Mouse (Mus musculus): ENCODE measurements around the gene Ntrk3. TPM values are rescaled to one million over a fixed set of nuclear protein-coding genes. Genes with fewer than 3 reads are reported as not detected.

Gene Ntrk3
- polyA plus RNA-seq, 1 experiment from 2014 or later = 2.3 TPM

GRCm38 (mm10) chr7:78328301-78328700 is 409.5 kb downstream of the Ntrk3 start:
- no peaks in the 10 kb centered on the region for H3K9me3 ChIP-seq (replicated peaks; ENCODE audit: control insufficient read depth, low read length)
- H3K9ac ChIP-seq (ENCODE audit: low read length) = no peak overlapping the region
- H3K36me3 ChIP-seq (ENCODE audit: control insufficient read depth, insufficient read depth) = no peaks in the 10 kb centered on the region
- H3K4me3 ChIP-seq (ENCODE audit: low read length) = no peak overlapping the region
- no peak for ATAC-seq (replicated peaks; ENCODE audit: extremely low read depth, insufficient read depth, low FRiP score)
- no peaks in the 10 kb centered on the region for H3K4me1 ChIP-seq (ENCODE audit: control insufficient read depth, insufficient read depth, low read length)
- no peak overlapping the region for H3K4me2 ChIP-seq (ENCODE audit: low read depth, low read length)
- WGBS = 71% methylated on average over 2 of the region's 2 CpGs
- no peaks in the 10 kb centered on the region for H3K27me3 ChIP-seq (ENCODE audit: control insufficient read depth, insufficient read depth, low read length)
- H3K27ac ChIP-seq (ENCODE audit: low read length) = no peak overlapping the region

- Histone ChIP-seq H3K4me3 (ENCODE audit: low read length) (no peak overlapping the region), H3K9ac (ENCODE audit: low read length) (no peak overlapping the region), H3K27me3 (ENCODE audit: control insufficient read depth, insufficient read depth, low read length) (no peaks in the 10 kb centered on the region), H3K4me1 (ENCODE audit: control insufficient read depth, insufficient read depth, low read length) (no peaks in the 10 kb centered on the region), H3K4me2 (ENCODE audit: low read depth, low read length) (no peak overlapping the region), H3K9me3 (replicated peaks; ENCODE audit: control insufficient read depth, low read length) (no peaks in the 10 kb centered on the region), H3K27ac (ENCODE audit: low read length) (no peak overlapping the region), H3K36me3 (ENCODE audit: control insufficient read depth, insufficient read depth) (no peaks in the 10 kb centered on the region)
- 85% methylated on average over 3 of the region's 3 CpGs for WGBS
- ATAC-seq (replicated peaks; ENCODE audit: extremely low read depth, insufficient read depth, low FRiP score) = no peak
Observed at GRCm38 (mm10) chr7:78326185-78326584, 411.6 kb downstream of the Ntrk3 start.

DNA sequence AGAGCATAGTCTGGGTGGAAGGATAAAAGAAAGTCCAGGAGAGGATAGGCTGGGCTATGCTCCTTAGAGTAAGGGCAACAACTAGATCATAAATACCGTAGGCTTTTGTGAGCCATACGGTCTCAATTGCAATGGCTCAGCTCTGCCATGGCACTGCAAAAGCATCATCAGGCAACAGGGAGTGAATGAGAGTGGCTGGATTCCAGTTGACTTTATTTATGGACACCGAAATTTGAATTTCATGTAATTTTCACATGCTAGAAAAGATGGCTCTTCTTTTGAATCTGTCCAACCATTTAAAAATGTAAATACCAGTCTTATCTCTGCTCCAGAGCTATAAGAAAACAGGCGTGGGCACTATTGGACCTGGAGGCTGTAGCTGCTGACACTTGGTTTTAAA is 419.2 kb downstream of the Ntrk3 start:
- Histone ChIP-seq H3K4me1 (ENCODE audit: control insufficient read depth, insufficient read depth, low read length) (no peaks in the 10 kb centered on the region), H3K9ac (ENCODE audit: low read length) (no peak overlapping the region)
- 75% methylated on average over 4 of the region's 4 CpGs for WGBS

DNA sequence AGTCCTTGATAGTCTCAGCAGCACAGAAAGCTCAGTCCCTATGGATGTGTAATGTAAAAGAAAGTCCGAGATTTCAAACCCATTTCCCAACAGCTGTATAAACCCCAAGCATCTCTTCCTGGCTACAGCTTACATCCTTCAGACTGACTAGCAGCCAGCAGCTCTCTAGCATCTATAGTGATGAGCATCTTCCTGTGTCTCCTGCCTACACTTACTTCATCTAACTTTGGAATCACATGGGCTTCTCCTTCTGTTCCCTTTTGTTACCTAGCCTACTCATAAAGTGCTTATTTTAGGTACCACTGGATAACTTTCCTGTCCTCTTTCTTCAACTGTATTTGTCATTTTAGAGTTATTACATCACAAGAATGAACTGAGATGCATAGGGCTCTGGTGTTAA is 432.0 kb downstream of the Ntrk3 start:
- no peaks in the 10 kb centered on the region for H3K27me3 ChIP-seq (ENCODE audit: control insufficient read depth, insufficient read depth, low read length)
- no peaks in the 10 kb centered on the region for H3K36me3 ChIP-seq (ENCODE audit: control insufficient read depth, insufficient read depth)
- H3K4me1 ChIP-seq (ENCODE audit: control insufficient read depth, insufficient read depth, low read length) = no peaks in the 10 kb centered on the region
- H3K4me3 ChIP-seq (ENCODE audit: low read length) = no peak overlapping the region
- WGBS = 43% methylated on average over 1 of the region's 1 CpGs
- ATAC-seq (replicated peaks; ENCODE audit: extremely low read depth, insufficient read depth, low FRiP score) = no peak
- no peak overlapping the region for H3K27ac ChIP-seq (ENCODE audit: low read length)
- H3K4me2 ChIP-seq (ENCODE audit: low read depth, low read length) = no peak overlapping the region
- H3K9me3 ChIP-seq (replicated peaks; ENCODE audit: control insufficient read depth, low read length) = peaks cover 3% of the 10 kb centered on the region; the same call in 1 of the 2 replicates
- no peak overlapping the region for H3K9ac ChIP-seq (ENCODE audit: low read length)

More for the DNA sequence above, 419.2 kb downstream of the Ntrk3 start:
- no peaks in the 10 kb centered on the region for H3K27me3 ChIP-seq (ENCODE audit: control insufficient read depth, insufficient read depth, low read length)
- H3K4me2 ChIP-seq (ENCODE audit: low read depth, low read length) = no peak overlapping the region
- H3K36me3 ChIP-seq (ENCODE audit: control insufficient read depth, insufficient read depth) = no peaks in the 10 kb centered on the region
- no peak overlapping the region for H3K4me3 ChIP-seq (ENCODE audit: low read length)
- no peaks in the 10 kb centered on the region for H3K9me3 ChIP-seq (replicated peaks; ENCODE audit: control insufficient read depth, low read length)
- no peak for ATAC-seq (replicated peaks; ENCODE audit: extremely low read depth, insufficient read depth, low FRiP score)
- no peak overlapping the region for H3K27ac ChIP-seq (ENCODE audit: low read length)

GRCm38 (mm10) chr7:78305029-78305428 is 432.8 kb downstream of the Ntrk3 start:
- H3K27me3 ChIP-seq (ENCODE audit: control insufficient read depth, insufficient read depth, low read length) = no peaks in the 10 kb centered on the region
- H3K36me3 ChIP-seq (ENCODE audit: control insufficient read depth, insufficient read depth) = no peaks in the 10 kb centered on the region
- no peak overlapping the region; the same call in 1 of the 2 replicates for H3K27ac ChIP-seq (ENCODE audit: low read length)
- 47% methylated on average over 1 of the region's 1 CpGs for WGBS
- H3K4me2 ChIP-seq (ENCODE audit: low read depth, low read length) = no peak overlapping the region
- H3K9me3 ChIP-seq (replicated peaks; ENCODE audit: control insufficient read depth, low read length) = peaks cover 3% of the 10 kb centered on the region; the same call in 1 of the 2 replicates
- no peaks in the 10 kb centered on the region for H3K4me1 ChIP-seq (ENCODE audit: control insufficient read depth, insufficient read depth, low read length)
- ATAC-seq (replicated peaks; ENCODE audit: extremely low read depth, insufficient read depth, low FRiP score) = no peak
- H3K9ac ChIP-seq (ENCODE audit: low read length) = no peak overlapping the region
- H3K4me3 ChIP-seq (ENCODE audit: low read length) = no peak overlapping the region

DNA sequence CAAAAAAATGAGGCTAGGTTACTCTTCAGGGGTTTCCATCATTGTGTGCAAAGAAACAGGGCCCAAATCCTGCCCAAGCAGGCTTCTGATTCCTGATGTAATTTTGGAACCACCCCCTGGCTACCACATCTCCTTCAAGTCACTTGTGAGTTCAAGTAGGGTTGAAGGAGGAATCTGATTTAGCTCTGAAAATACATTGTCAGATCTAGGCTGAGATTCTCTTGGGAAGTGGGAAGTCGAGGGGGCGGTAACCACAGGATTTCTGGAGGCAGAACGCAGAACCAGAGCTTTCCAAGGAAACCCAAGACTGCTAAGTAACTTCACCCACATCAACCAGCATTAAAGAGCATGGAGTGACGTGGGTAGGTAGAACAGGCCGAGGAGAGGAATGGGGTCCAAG is 440.5 kb downstream of the Ntrk3 start:
- H3K9ac ChIP-seq (ENCODE audit: low read length) = no peak overlapping the region
- no peak overlapping the region for H3K27ac ChIP-seq (ENCODE audit: low read length)
- H3K27me3 ChIP-seq (ENCODE audit: control insufficient read depth, insufficient read depth, low read length) = no peaks in the 10 kb centered on the region
- H3K4me3 ChIP-seq (ENCODE audit: low read length) = no peak overlapping the region
- H3K4me2 ChIP-seq (ENCODE audit: low read depth, low read length) = no peak overlapping the region
- H3K4me1 ChIP-seq (ENCODE audit: control insufficient read depth, insufficient read depth, low read length) = no peaks in the 10 kb centered on the region
- no peaks in the 10 kb centered on the region for H3K9me3 ChIP-seq (replicated peaks; ENCODE audit: control insufficient read depth, low read length)
- no peak for ATAC-seq (replicated peaks; ENCODE audit: extremely low read depth, insufficient read depth, low FRiP score)
- WGBS = 69% methylated on average over 5 of the region's 5 CpGs
- no peaks in the 10 kb centered on the region for H3K36me3 ChIP-seq (ENCODE audit: control insufficient read depth, insufficient read depth)

GRCm38 (mm10) chr7:78294322-78294721 is 443.5 kb downstream of the Ntrk3 start:
- H3K27me3 ChIP-seq (ENCODE audit: control insufficient read depth, insufficient read depth, low read length) = no peaks in the 10 kb centered on the region
- no peak for ATAC-seq (replicated peaks; ENCODE audit: extremely low read depth, insufficient read depth, low FRiP score)
- H3K36me3 ChIP-seq (ENCODE audit: control insufficient read depth, insufficient read depth) = no peaks in the 10 kb centered on the region
- no peaks in the 10 kb centered on the region for H3K4me1 ChIP-seq (ENCODE audit: control insufficient read depth, insufficient read depth, low read length)
- H3K4me3 ChIP-seq (ENCODE audit: low read length) = no peak overlapping the region
- no peaks in the 10 kb centered on the region for H3K9me3 ChIP-seq (replicated peaks; ENCODE audit: control insufficient read depth, low read length)
- no peak overlapping the region for H3K27ac ChIP-seq (ENCODE audit: low read length)
- no peak overlapping the region for H3K9ac ChIP-seq (ENCODE audit: low read length)
- no peak overlapping the region for H3K4me2 ChIP-seq (ENCODE audit: low read depth, low read length)
- 49% methylated on average over 3 of the region's 3 CpGs for WGBS

- Histone ChIP-seq H3K36me3 (ENCODE audit: control insufficient read depth, insufficient read depth) (no peaks in the 10 kb centered on the region), H3K27me3 (ENCODE audit: control insufficient read depth, insufficient read depth, low read length) (no peaks in the 10 kb centered on the region), H3K4me1 (ENCODE audit: control insufficient read depth, insufficient read depth, low read length) (no peaks in the 10 kb centered on the region), H3K4me3 (ENCODE audit: low read length) (no peak overlapping the region), H3K27ac (ENCODE audit: low read length) (no peak overlapping the region), H3K4me2 (ENCODE audit: low read depth, low read length) (no peak overlapping the region), H3K9ac (ENCODE audit: low read length) (no peak overlapping the region), H3K9me3 (replicated peaks; ENCODE audit: control insufficient read depth, low read length) (no peaks in the 10 kb centered on the region)
- WGBS = 73% methylated on average over 2 of the region's 2 CpGs
- ATAC-seq (replicated peaks; ENCODE audit: extremely low read depth, insufficient read depth, low FRiP score) = no peak
Observed at GRCm38 (mm10) chr7:78290186-78290585, 447.6 kb downstream of the Ntrk3 start.

DNA sequence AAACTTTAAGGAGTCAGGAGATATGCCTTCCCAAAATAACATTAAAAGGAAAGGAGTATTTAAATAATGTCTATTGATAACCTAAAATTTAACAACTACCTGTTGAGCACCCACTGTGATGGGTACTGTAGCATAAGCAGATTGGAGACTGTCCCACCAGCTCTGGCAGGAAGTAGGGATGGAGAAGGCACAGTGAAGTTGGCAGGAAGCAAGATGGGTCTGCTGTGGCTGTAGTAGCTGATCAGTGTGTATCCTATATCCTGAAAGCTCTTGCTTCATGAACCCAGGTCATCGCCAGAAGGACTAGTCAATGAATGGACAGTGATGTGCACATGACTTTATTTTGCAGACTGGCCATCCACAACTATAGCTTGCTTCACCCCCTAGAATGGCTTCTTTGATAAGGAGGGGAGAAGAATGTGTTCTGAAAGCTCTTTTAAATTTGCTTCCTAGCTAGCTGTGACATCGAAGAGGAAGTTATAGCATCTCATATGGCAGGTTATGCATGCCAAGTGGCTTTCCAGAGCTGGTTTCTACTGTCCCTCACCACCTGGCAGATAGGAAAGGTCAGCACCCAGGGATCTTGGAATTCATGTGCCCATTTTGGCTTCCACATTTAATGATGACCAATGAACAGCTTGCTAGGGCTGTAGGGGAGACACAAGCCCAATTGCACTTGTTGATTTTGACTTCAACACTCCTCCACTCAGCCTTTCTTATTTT is 451.1 kb downstream of the Ntrk3 start:
- 86% methylated on average over 2 of the region's 2 CpGs for WGBS
- Histone ChIP-seq H3K9me3 (replicated peaks; ENCODE audit: control insufficient read depth, low read length) (no peaks in the 10 kb centered on the region), H3K4me1 (ENCODE audit: control insufficient read depth, insufficient read depth, low read length) (no peaks in the 10 kb centered on the region), H3K36me3 (ENCODE audit: control insufficient read depth, insufficient read depth) (no peaks in the 10 kb centered on the region), H3K27me3 (ENCODE audit: control insufficient read depth, insufficient read depth, low read length) (no peaks in the 10 kb centered on the region), H3K4me3 (ENCODE audit: low read length) (no peak overlapping the region), H3K4me2 (ENCODE audit: low read depth, low read length) (no peak overlapping the region), H3K27ac (ENCODE audit: low read length) (no peak overlapping the region), H3K9ac (ENCODE audit: low read length) (no peak overlapping the region)
- ATAC-seq (replicated peaks; ENCODE audit: extremely low read depth, insufficient read depth, low FRiP score) = no peak
